Mouse (Mus musculus) MEL (cell line): ENCODE measurements around the gene Stk40. TPM values are rescaled to one million over a fixed set of nuclear protein-coding genes. Genes with fewer than 3 reads are reported as not detected.
A peak's percentile ranks its signal among the peaks of the same experiment; 100 is the strongest.

Experiments
- DNase-seq: peaks from one replicate; pipeline ENCODE4 v3.0.0; 2011; ENCODE audit warnings: low read depth, low spot score
- H3K27ac ChIP-seq: 2 replicates; pipeline ENCODE4 v1.5.1; 2012; ENCODE audit warnings: low read depth, mild to moderate bottlenecking, control low read depth, low read length, moderate library complexity; ENCODE audit not compliant: control insufficient read depth
- H3K27me3 ChIP-seq, 2 experiments: fragments of 150-350 bp in 1 of 2; sonication (generic) in 1 of 2; 2 replicates each; pipeline ENCODE4 v1.6.1; 2012; ENCODE audit warnings: low read length in 2 of 2, mild to moderate bottlenecking in 2 of 2, improper control_type of control experiment in 1 of 2, moderate library complexity in 1 of 2; ENCODE audit not compliant: insufficient read depth in 2 of 2, control insufficient read depth in 1 of 2
- H3K36me3 ChIP-seq, 2 experiments: 2 replicates each; pipeline ENCODE4 v1.6.1; 2012 to 2014; ENCODE audit warnings: low read length in 2 of 2, improper control_type of control experiment in 1 of 2, inconsistent platforms in 1 of 2, mild to moderate bottlenecking in 1 of 2; ENCODE audit not compliant: insufficient read depth in 2 of 2, control insufficient read depth in 1 of 2
- H3K4me1 ChIP-seq, 2 experiments: fragments of 150-350 bp in 1 of 2; sonication (generic) in 1 of 2; 2 replicates each; pipeline ENCODE4 v1.6.1; 2012; ENCODE audit warnings: low read length in 2 of 2, improper control_type of control experiment in 1 of 2, mild to moderate bottlenecking in 1 of 2; ENCODE audit not compliant: insufficient read depth in 2 of 2, control insufficient read depth in 1 of 2
- H3K4me3 ChIP-seq, 2 experiments: fragments of 150-350 bp in 1 of 2; sonication (generic) in 1 of 2; 2 replicates each; pipeline ENCODE4 v1.5.1; 2012; ENCODE audit warnings: low read depth in 2 of 2, low read length in 2 of 2, mild to moderate bottlenecking in 2 of 2, moderate library complexity in 2 of 2, control low read depth in 1 of 2, improper control_type of control experiment in 1 of 2; ENCODE audit not compliant: control insufficient read depth in 1 of 2, insufficient read depth in 1 of 2
- H3K79me2 ChIP-seq: 2 replicates; pipeline ENCODE4 v1.6.1; 2012; ENCODE audit warnings: mild to moderate bottlenecking, low read length, moderate library complexity; ENCODE audit not compliant: control insufficient read depth, poor library complexity, insufficient read depth
- H3K9ac ChIP-seq: 2 replicates; pipeline ENCODE4 v1.6.1; 2012; ENCODE audit warnings: low read depth, mild to moderate bottlenecking, control low read depth, low read length, moderate library complexity; ENCODE audit not compliant: control insufficient read depth, poor library complexity, severe bottlenecking
- H3K9me3 ChIP-seq: fragments of 150-350 bp; sonication (generic); replicated peaks from 2 replicates; pipeline ENCODE4 v1.6.1; 2012; ENCODE audit warnings: mild to moderate bottlenecking, low read length, improper control_type of control experiment, moderate library complexity; ENCODE audit not compliant: insufficient read depth
- BHLHE40 ChIP-seq: IDR thresholded peaks from 2 replicates; pipeline ENCODE4 v1.6.1; 2012; ENCODE audit warnings: low read depth, mild to moderate bottlenecking, inconsistent platforms, low read length, improper control_type of control experiment, borderline replicate concordance
- CHD1 ChIP-seq: IDR thresholded peaks from 2 replicates; pipeline ENCODE4 v1.6.1; 2012; ENCODE audit warnings: low read depth, mild to moderate bottlenecking, inconsistent platforms, low read length, improper control_type of control experiment
- E2F4 ChIP-seq: IDR thresholded peaks from 2 replicates; pipeline ENCODE4 v1.6.1; 2011; ENCODE audit warnings: low read depth, low read length, improper control_type of control experiment, borderline replicate concordance
- ELF1 ChIP-seq: IDR thresholded peaks from 2 replicates; pipeline ENCODE4 v1.6.1; 2014; ENCODE audit warnings: low read depth, mild to moderate bottlenecking, inconsistent platforms, low read length, improper control_type of control experiment, moderate library complexity
- EP300 ChIP-seq, 2 experiments: IDR thresholded peaks; 2 replicates each; pipeline ENCODE4 v1.6.1; 2011; ENCODE audit warnings: improper control_type of control experiment in 2 of 2, low read length in 2 of 2, low read depth in 1 of 2, mild to moderate bottlenecking in 1 of 2
- ETS1 ChIP-seq: IDR thresholded peaks from 2 replicates; pipeline ENCODE4 v1.6.1; 2012; ENCODE audit warnings: low read depth, mild to moderate bottlenecking, inconsistent platforms, low read length, improper control_type of control experiment, moderate library complexity
- GABPA ChIP-seq: IDR thresholded peaks from 2 replicates; pipeline ENCODE4 v1.6.1; 2012; ENCODE audit warnings: low read depth, mild to moderate bottlenecking, inconsistent platforms, low read length, improper control_type of control experiment, moderate library complexity
- GATA1 ChIP-seq: IDR thresholded peaks from 2 replicates; pipeline ENCODE4 v1.6.1; 2011; ENCODE audit warnings: low read depth, low read length, improper control_type of control experiment
- HCFC1 ChIP-seq: IDR thresholded peaks from 2 replicates; pipeline ENCODE4 v1.6.1; 2012; ENCODE audit warnings: low read depth, mild to moderate bottlenecking, inconsistent platforms, low read length, improper control_type of control experiment, moderate library complexity
- JUND ChIP-seq: IDR thresholded peaks from 2 replicates; pipeline ENCODE4 v1.6.1; 2011; ENCODE audit warnings: low read depth, mild to moderate bottlenecking, improper control_type of control experiment, low read length
- KAT2A ChIP-seq: conservative IDR thresholded peaks from 2 replicates; pipeline ENCODE4 v1.6.1; 2012; ENCODE audit warnings: low read depth, low read length, improper control_type of control experiment, inconsistent platforms
- MAFK ChIP-seq: IDR thresholded peaks from 2 replicates; pipeline ENCODE4 v1.6.1; 2011; ENCODE audit warnings: low read depth, mild to moderate bottlenecking, low read length, improper control_type of control experiment, borderline replicate concordance
- MAX ChIP-seq: IDR thresholded peaks from 2 replicates; pipeline ENCODE4 v1.6.1; 2011; ENCODE audit warnings: low read length, improper control_type of control experiment
- MAZ ChIP-seq: IDR thresholded peaks from 2 replicates; pipeline ENCODE4 v1.6.1; 2012; ENCODE audit warnings: low read depth, mild to moderate bottlenecking, inconsistent platforms, low read length, improper control_type of control experiment
- NELFE ChIP-seq: IDR thresholded peaks from 2 replicates; pipeline ENCODE4 v1.6.1; 2011; ENCODE audit warnings: low read depth, low read length, improper control_type of control experiment
- POLR2A ChIP-seq, 2 experiments: IDR thresholded peaks; 2 replicates each; pipeline ENCODE4 v1.6.1; 2011 to 2012; ENCODE audit warnings: low read length in 2 of 2, mild to moderate bottlenecking in 2 of 2, control low read depth in 1 of 2, improper control_type of control experiment in 1 of 2, low read depth in 1 of 2, moderate library complexity in 1 of 2; ENCODE audit not compliant: control insufficient read depth in 1 of 2, insufficient read depth in 1 of 2, poor library complexity in 1 of 2
- RAD21 ChIP-seq: IDR thresholded peaks from 2 replicates; pipeline ENCODE4 v1.6.1; 2011; ENCODE audit warnings: mild to moderate bottlenecking, low read depth, low read length, improper control_type of control experiment
- SIN3A ChIP-seq: IDR thresholded peaks from 2 replicates; pipeline ENCODE4 v1.6.1; 2012; ENCODE audit warnings: low read length, improper control_type of control experiment, inconsistent platforms
- TAL1 ChIP-seq: IDR thresholded peaks from 2 replicates; pipeline ENCODE4 v1.6.1; 2012; ENCODE audit warnings: mild to moderate bottlenecking, inconsistent platforms, low read length, moderate library complexity, mixed read lengths
- TBP ChIP-seq: IDR thresholded peaks from 2 replicates; pipeline ENCODE4 v1.8.0; 2011; ENCODE audit warnings: low read depth, low read length, improper control_type of control experiment
- TCF12 ChIP-seq: IDR thresholded peaks from 2 replicates; pipeline ENCODE4 v1.6.1; 2014; ENCODE audit warnings: low read depth, mild to moderate bottlenecking, inconsistent platforms, low read length, improper control_type of control experiment, moderate library complexity
- USF1 ChIP-seq: IDR thresholded peaks from 2 replicates; pipeline ENCODE4 v1.6.1; 2014; ENCODE audit warnings: low read depth, mild to moderate bottlenecking, inconsistent platforms, low read length, improper control_type of control experiment, moderate library complexity
- USF2 ChIP-seq, 2 experiments: IDR thresholded peaks; 2 replicates each; pipeline ENCODE4 v1.6.1; 2011 to 2012; ENCODE audit warnings: improper control_type of control experiment in 2 of 2, low read length in 2 of 2, borderline replicate concordance in 1 of 2, inconsistent platforms in 1 of 2, low read depth in 1 of 2, mild to moderate bottlenecking in 1 of 2; ENCODE audit not compliant: insufficient read depth in 1 of 2
- ZC3H11A ChIP-seq: IDR thresholded peaks from 2 replicates; pipeline ENCODE4 v1.6.1; 2012; ENCODE audit warnings: low read depth, mild to moderate bottlenecking, inconsistent platforms, low read length, improper control_type of control experiment
- ZKSCAN1 ChIP-seq: IDR thresholded peaks from 2 replicates; pipeline ENCODE4 v1.6.1; 2012; ENCODE audit warnings: low read depth, mild to moderate bottlenecking, inconsistent platforms, low read length, improper control_type of control experiment, moderate library complexity
- ZNF384 ChIP-seq: IDR thresholded peaks from 2 replicates; pipeline ENCODE4 v1.6.1; 2012; ENCODE audit warnings: low read depth, mild to moderate bottlenecking, inconsistent platforms, low read length, improper control_type of control experiment
- polyA plus RNA-seq, 2 experiments: library from polyadenylated mRNA; stranded (reverse) in 1 of 2; unstranded in 1 of 2; fragments of >175 nt in 1 of 2; fragments of >200 nt in 1 of 2; gene quantifications; 2 replicates each; pipeline versions ENCODE4 v1.2.1 to v1.2.4; 2012; ENCODE audit warnings: low replicate concordance in 2 of 2, low read depth in 1 of 2; ENCODE audit not compliant: insufficient read length in 2 of 2, insufficient read depth in 1 of 2, missing spikeins in 1 of 2
- total RNA-seq: library from RNA; depleted of rRNA; stranded (reverse); fragments of 300-350 nt; gene quantifications from 2 replicates; pipeline ENCODE4 v1.2.3, GENCODE M21; 2012

The Stk40 gene
- total and polyA plus RNA-seq, 3 experiments, result 16.8 to 270 (median 79.4) TPM

GRCm38 (mm10) chr4:126065241-126065640, 38.5 kb upstream of the Stk40 start:
- Histone ChIP-seq H3K4me1 (peaks cover 3 to 9% of the 10 kb centered on the region in 2 experiments; a peak in 3 of 4 replicates), H3K9me3 (no peaks in the 10 kb centered on the region), H3K4me3 (no peak overlapping the region), H3K9ac (no peak overlapping the region), H3K36me3 (peaks cover 0 to 10% of the 10 kb centered on the region in 2 experiments; a peak in 2 of 4 replicates), H3K79me2 (no peaks in the 10 kb centered on the region)
- no peak for DNase-seq
- TF ChIP-seq USF1 (no peak), RAD21 (no peak), MAX (no peak), ZNF384 (no peak), ELF1 (no peak), BHLHE40 (no peak), ZKSCAN1 (no peak), MAZ (no peak), HCFC1 (no peak), KAT2A (no peak), ZC3H11A (no peak), MAFK (no peak), TBP (no peak)
- TF ChIP-seq, all 39 proteins: peak for 0
- Histone ChIP-seq H3K27me3 (no peaks in the 10 kb centered on the region), H3K27ac (no peak overlapping the region)

GRCm38 (mm10) chr4:126067401-126068077, 36.2 kb upstream of the Stk40 start:
- no peak for DNase-seq
- Histone ChIP-seq H3K36me3 (peaks cover 0 to 10% of the 10 kb centered on the region in 2 experiments; a peak in 2 of 4 replicates), H3K27me3 (no peaks in the 10 kb centered on the region), H3K27ac (no peak overlapping the region), H3K4me1 (peaks cover 3 to 9% of the 10 kb centered on the region in 2 experiments; a peak in 3 of 4 replicates), H3K4me3 (no peak overlapping the region), H3K9me3 (no peaks in the 10 kb centered on the region), H3K79me2 (no peaks in the 10 kb centered on the region), H3K9ac (no peak overlapping the region)
- TF ChIP-seq CHD1, result no peak

- no peak overlapping the region for H3K27ac ChIP-seq
- peaks cover 0 to 10% of the 10 kb centered on the region in 2 experiments; a peak in 2 of 4 replicates for H3K36me3 ChIP-seq
- no peak overlapping the region for H3K4me3 ChIP-seq
- no peak overlapping the region for H3K9ac ChIP-seq
- H3K79me2 ChIP-seq, result no peaks in the 10 kb centered on the region
- peaks cover 3 to 9% of the 10 kb centered on the region in 2 experiments; a peak in 3 of 4 replicates for H3K4me1 ChIP-seq
- no peaks in the 10 kb centered on the region for H3K9me3 ChIP-seq
- H3K27me3 ChIP-seq, result no peaks in the 10 kb centered on the region
- DNase-seq, result peak; percentile 37
- TF ChIP-seq TAL1, result peak; percentile 44; the same call in 1 of the 2 replicates
- no peak for TF ChIP-seq JUND
- no peak for TF ChIP-seq E2F4
- no peak for TF ChIP-seq NELFE
- no peak for TF ChIP-seq CHD1
- no peak for TF ChIP-seq SIN3A
- TF ChIP-seq MAZ, result no peak
- peak; percentile 64 to 82 for TF ChIP-seq EP300 (IDR thresholded peaks at IDR 0.05; ENCODE audit: low read depth in 1 of 2, low read length in 2 of 2)
- no peak for TF ChIP-seq GABPA
- TF ChIP-seq ZC3H11A, result no peak
- 0 out of 2 replicates have a peak, but pooled peaks have one; percentile 12 for TF ChIP-seq ETS1
- TF ChIP-seq GATA1, result peak; percentile 79
- no peak for TF ChIP-seq POLR2A (IDR thresholded peaks at IDR 0.05; ENCODE audit: control insufficient read depth in 1 of 2, insufficient read depth in 1 of 2, low read depth in 1 of 2, low read length in 2 of 2, poor library complexity in 1 of 2)
- no peak for TF ChIP-seq USF2 (IDR thresholded peaks at IDR 0.05; ENCODE audit: borderline replicate concordance in 1 of 2, insufficient read depth in 1 of 2, low read depth in 1 of 2, low read length in 2 of 2)
- TF ChIP-seq TCF12, result peak; percentile 84
These were observed 34.9 kb upstream of the Stk40 start for GRCm38 (mm10) chr4:126068842-126069241.
